Mouse (Mus musculus) small intestine, adult 2 months (tissue): Measurements from ENCODE around the gene Mansc1. TPM values are rescaled to one million over a fixed set of nuclear protein-coding genes. Genes with fewer than 3 reads are reported as not detected.

Experiments used
- H3K27ac ChIP-seq: fragments of 200-500 bp; 2 replicates; pipeline ENCODE4 v1.5.1; 2012; ENCODE audit warnings: low read depth, low read length, control low read depth, inconsistent platforms; ENCODE audit not compliant: insufficient read depth
- H3K27me3 ChIP-seq: fragments of 200-500 bp; 2 replicates; pipeline ENCODE4 v1.6.1; 2012; ENCODE audit warnings: mild to moderate bottlenecking, moderate library complexity, low read length, inconsistent platforms; ENCODE audit not compliant: control insufficient read depth, insufficient read depth
- H3K36me3 ChIP-seq: fragments of 200-500 bp; 2 replicates; pipeline ENCODE4 v1.6.1; 2012; ENCODE audit warnings: mild to moderate bottlenecking, low read length, control low read depth, inconsistent platforms; ENCODE audit not compliant: control insufficient read depth, insufficient read depth
- H3K4me1 ChIP-seq: fragments of 200-500 bp; 2 replicates; pipeline ENCODE4 v1.6.1; 2012; ENCODE audit warnings: low read length, inconsistent platforms, mixed read lengths; ENCODE audit not compliant: control insufficient read depth, insufficient read depth, insufficient read length
- H3K4me3 ChIP-seq: fragments of 200-500 bp; 2 replicates; pipeline ENCODE4 v1.5.1; 2012; ENCODE audit warnings: low read depth, mild to moderate bottlenecking, control low read depth, inconsistent platforms, low read length, moderate library complexity
- CTCF ChIP-seq: fragments of 200-500 bp; IDR thresholded peaks from 2 replicates; pipeline ENCODE4 v1.5.1; 2012; ENCODE audit warnings: low read depth, mild to moderate bottlenecking, control low read depth, inconsistent platforms, low read length, moderate library complexity, mixed read lengths; ENCODE audit not compliant: insufficient replicate concordance, insufficient read length; ENCODE audit errors: extremely low read depth
- POLR2A ChIP-seq: fragments of 200-500 bp; IDR thresholded peaks from 2 replicates; pipeline ENCODE4 v1.6.1; 2012; ENCODE audit warnings: low read depth, mild to moderate bottlenecking, control low read depth, inconsistent platforms, low read length, moderate library complexity
- WGBS: fragments of 180-500 bp; shearing (Covaris S2); methylation state at CpG from one replicate; pipeline ENCODE4 v1.1.7; 2018; 5-methylcytosine and 5-hydroxymethylcytosine counted together
- polyA plus RNA-seq: library from polyadenylated mRNA; depleted of rRNA; stranded (reverse); fragments of >200 nt; gene quantifications from 2 replicates; pipeline ENCODE4 v1.2.3, GENCODE M21; 2012; rRNA removed

Gene Mansc1
- polyA plus RNA-seq, 1 experiment, result 6.9 TPM

GRCm38 (mm10) chr6:134559635-134560034 is 72.7 kb downstream of the Mansc1 start:
- WGBS, result 66% methylated on average over 3 of the region's 3 CpGs
- no peaks in the 10 kb centered on the region for H3K27me3 ChIP-seq

More at GRCm38 (mm10) chr6:134559635-134560034, 72.7 kb downstream of the Mansc1 start:
- TF ChIP-seq CTCF, result no peak
- no peak for TF ChIP-seq POLR2A
- no peak overlapping the region for H3K27ac ChIP-seq
- H3K36me3 ChIP-seq, result no peaks in the 10 kb centered on the region
- no peak overlapping the region for H3K4me3 ChIP-seq
- H3K4me1 ChIP-seq, result peaks cover 21% of the 10 kb centered on the region

Other genes with a start within 250 kb of the Mansc1 start
- 7.9 TPM in 2 replicates for gene Bcl2l14, start 236.2 kb downstream of the Mansc1 start, polyA plus RNA-seq
- 8.5 and 22.9 TPM in 2 replicates for gene Lrp6, start 65.5 kb downstream of the Mansc1 start, polyA plus RNA-seq
- gene Borcs5, start 7.0 kb upstream of the Mansc1 start, polyA plus RNA-seq, result 7.8 and 12.5 TPM in 2 replicates
- gene Dusp16, start 160.1 kb upstream of the Mansc1 start, polyA plus RNA-seq, result 9.5 and 26.1 TPM in 2 replicates
- gene Crebl2, start 197.7 kb upstream of the Mansc1 start, polyA plus RNA-seq, result 2.8 and 4.2 TPM in 2 replicates